Mouse (Mus musculus) heart, postnatal 10 days (tissue): ENCODE data around the gene Runx1. TPM values are rescaled to one million over a fixed set of nuclear protein-coding genes. Genes with fewer than 3 reads are reported as not detected.

Source experiments
- DNase-seq, 2 experiments: peaks; one replicate each; pipeline ENCODE4 v3.0.0; 2021
- intact Hi-C: fragments of 180-260 bp; cut with DNase I; formaldehyde crosslinking; loops from one replicate; pipeline ENCODE4 v1.15.1; 2025
- total RNA-seq, 2 experiments: library from RNA; stranded (reverse); gene quantifications; 2 replicates each; pipeline ENCODE4 v1.2.3; 2021

Runx1 gene
- total RNA-seq, 2 experiments from 2014 or later: 1.4 to 1.7 TPM

DNA sequence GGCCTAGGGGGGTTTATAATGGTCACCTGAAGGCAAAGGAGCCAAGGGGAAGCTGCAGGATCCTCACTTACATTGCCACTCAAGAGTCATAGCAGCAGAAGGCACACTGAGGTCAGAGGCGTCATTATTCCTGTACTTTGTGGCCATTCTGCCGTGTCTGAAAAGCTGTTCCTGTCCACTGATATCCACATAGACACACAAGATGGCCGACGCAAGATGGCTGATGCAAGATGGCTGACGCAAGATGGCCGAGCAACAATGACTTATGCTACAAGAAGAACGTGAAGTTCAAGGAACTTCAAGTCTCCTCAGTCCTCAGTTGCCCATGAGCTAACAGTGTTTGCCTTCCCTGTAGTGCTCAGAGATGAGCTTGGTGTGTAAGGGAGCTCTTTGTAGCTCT, 196.1 kb downstream of the Runx1 start:
- intact Hi-C loops: no loop called here
- no peak for DNase-seq

DNA sequence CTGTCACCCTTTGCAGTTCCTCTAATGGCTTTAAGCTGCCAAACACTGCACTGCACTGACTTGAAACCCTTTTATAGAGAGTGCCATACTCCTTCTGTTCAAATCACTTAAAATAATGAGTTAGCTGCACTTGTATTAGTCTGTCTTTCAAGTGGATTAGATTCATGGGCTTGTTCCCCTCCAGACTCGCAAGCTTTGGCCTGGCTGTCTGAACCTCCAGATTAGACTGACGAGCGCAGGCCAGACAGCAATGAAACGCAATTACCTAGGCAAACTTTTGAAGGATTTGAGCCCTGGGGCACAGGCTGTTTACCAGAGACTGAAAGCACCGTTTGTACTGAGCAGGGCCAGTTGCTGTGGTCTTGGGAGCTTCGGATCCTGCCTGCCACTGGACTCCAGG, 198.7 kb downstream of the Runx1 start:
- intact Hi-C loops: no loop called here

DNA sequence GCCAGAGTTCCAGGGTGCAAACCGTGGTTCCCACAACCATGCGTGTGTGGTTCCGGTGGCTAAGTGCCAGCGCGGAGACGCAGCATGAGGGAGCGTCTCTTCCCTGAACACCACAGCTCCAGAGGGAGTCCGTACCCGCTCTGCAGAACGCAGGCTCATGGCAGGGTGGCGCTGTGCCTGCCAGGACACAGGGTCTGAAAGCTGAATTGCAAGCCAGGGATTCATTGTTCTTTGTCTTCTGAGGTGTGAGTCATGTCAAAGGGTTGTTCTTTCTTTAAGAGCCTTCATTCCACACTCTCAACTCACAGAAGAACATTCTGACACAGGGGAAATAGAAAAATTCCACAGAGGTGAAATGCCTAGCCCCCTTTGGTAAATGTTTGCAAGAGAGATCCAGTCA, 202.0 kb downstream of the Runx1 start:
- intact Hi-C loops: no loop called here
- DNase-seq: no peak

More for the DNA sequence above, 198.7 kb downstream of the Runx1 start:
- no peak for DNase-seq

DNA sequence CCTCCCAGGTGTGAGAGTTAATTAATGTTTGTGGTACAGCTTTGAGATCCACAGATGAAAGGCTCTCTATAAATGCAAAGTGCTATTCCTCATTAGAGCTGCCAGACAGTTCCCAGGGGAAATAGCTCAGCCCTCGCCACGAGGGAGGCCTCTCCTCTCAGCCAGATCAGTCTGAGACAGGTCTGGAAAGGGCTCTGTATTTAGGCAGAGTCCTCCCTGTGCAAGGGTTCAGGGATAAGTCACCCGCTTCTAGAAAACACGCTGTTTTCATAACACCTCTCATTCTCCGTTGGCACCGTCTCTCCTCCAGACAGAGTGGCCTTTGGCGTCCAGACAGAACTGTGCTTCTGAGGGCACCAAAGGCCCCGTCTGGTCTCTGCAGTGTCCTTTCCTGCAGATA, 204.1 kb downstream of the Runx1 start:
- DNase-seq: no peak
- intact Hi-C loops: no loop called here

DNA sequence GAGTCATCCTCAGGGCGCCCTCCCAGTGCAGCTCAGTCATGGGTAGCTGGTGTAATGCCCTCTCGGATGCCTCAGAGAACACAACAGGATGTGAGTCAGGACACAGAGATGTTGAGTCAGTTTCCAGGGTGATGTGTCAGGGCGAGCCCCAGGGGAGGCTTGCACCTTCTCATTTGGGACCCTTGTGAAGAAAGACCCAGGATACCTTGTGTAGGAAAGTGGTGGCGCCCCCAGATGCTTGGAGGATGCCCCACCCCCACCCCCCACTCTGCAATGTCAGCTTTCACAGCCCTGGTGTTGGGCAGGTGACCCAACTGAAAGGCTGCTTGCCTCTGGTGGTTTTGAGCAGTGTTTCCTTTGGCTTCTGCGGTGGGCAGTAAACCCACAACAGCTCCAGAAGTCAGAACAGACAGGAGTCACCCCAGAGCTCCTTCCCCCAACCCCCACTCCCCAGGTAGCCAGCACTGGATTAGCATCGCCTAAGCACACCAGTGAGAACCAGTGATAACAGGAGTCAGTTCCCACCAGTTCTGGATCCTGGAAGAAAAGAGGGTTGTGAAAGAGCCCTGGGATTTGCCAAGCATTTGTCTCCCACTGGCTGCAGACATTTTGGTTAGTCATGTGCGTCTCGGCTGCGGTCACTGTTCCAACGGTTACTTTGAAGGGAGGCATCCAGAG, 205.0 kb downstream of the Runx1 start:
- DNase-seq: no peak
- intact Hi-C loops: no loop called here

DNA sequence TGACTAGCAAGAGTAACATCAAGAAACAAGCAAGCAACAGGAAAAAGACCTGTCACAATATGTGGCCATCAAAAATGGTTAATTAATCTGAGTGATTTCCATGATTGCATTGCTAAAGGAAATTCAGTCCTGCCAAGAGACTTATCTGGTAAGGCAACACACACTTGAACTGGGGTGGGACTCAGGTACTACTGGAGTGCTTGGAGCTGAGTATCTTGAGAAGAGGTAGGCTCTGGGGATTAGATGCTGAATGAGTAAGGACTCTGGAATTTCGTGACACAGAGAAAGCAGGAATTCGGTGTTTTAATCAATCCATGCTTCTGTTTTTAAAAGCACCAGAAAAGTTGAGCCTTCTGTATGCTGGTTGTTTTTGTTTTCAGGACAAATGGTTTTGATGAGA, 209.1 kb downstream of the Runx1 start:
- DNase-seq: no peak
- intact Hi-C loops: no loop called here

DNA sequence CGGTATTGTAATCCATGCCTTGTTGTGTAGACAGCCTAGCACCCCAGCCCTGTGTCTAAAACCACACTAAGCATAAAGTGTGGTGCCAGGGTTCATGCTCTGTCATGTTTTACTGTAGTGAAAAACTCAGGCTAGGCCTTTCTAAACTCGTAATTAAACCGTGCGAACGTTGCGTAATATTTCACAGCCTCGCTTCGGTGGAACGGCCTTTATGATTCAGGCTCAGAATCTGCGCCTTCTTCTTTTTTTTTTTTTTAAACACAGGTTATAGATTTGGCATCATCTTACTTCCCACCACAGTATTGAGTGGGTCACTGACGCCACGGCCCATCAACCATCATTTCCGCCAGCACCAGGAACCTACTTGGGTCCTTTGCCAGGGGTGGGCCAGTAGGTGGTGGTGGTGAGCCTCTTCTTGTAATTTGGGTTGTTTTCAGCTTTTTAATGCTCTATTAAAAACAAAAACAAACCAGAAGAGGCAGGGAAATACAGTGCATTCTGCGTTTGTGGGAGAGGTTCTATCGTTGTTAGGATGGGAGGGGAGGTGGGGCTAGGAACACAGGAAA, 210.6 kb downstream of the Runx1 start:
- no peak for DNase-seq
- intact Hi-C loops: no loop called here

DNA sequence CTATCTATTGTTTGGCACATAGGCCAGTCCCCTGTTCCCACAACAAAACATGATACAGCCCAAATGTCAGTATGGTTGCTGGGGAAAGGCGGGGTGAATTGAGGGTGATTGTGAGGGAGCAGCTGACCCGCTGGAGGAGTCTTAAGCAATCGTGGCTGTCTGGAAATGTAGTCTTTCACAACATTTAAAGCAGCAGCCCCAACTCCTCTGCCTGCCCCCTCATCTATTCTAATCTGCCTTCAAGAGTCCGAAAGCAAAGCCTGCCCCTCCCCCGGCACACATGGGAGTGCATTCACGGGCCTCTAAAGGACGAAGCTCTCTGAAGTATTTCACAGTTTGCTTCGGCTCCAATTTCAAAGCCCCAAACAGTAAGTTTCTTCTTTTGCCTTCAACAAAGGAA, 213.4 kb downstream of the Runx1 start:
- intact Hi-C loops: no loop called here

DNA sequence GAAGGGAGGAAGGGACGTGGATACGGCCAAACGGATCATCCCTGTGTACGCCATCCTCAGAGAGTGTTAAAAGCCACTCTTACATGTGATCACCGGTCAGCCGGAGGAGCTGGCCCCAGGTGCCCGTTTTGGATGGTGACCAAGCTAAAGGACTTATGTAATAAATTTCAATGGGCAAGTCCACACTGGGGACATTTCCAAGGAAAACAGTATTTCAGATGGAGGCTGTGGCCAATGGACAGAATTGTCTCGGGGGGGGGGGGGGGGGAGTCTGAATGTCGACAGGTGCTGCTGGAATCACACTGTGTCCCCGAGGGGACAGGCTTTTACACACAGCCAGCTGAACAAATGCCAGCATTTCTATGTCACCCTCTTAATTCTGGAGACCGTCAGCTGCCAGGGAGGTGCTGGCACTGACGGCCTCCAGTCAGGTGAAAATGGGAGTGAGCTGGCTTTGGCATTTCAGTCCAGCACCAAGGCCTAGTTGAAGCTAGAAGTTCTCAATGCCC, 214.3 kb downstream of the Runx1 start:
- DNase-seq: peak; percentile 64 to 71
- intact Hi-C loops: no loop called here

More for the DNA sequence above, 213.4 kb downstream of the Runx1 start:
- no peak for DNase-seq

DNA sequence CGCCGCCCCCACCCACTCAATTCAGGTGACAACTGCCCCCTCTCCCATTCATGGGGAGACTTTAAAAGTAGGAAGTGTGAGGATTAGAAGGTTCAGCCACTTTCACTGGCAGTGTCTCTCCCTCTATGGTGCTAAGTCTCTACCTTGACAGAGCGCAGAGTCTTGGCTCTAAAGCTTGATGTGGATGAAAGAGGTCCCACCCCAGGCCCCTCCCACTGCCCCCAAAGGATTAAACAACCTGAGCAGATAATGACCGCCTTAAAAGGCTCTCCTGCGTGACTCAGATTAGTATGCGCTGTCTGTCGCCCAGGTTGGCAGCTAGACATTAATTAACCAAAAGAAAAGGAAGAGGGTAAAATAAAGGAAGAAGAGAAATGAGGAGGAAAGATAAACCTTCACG, 215.5 kb downstream of the Runx1 start:
- intact Hi-C loops: no loop called here
- no peak for DNase-seq

DNA sequence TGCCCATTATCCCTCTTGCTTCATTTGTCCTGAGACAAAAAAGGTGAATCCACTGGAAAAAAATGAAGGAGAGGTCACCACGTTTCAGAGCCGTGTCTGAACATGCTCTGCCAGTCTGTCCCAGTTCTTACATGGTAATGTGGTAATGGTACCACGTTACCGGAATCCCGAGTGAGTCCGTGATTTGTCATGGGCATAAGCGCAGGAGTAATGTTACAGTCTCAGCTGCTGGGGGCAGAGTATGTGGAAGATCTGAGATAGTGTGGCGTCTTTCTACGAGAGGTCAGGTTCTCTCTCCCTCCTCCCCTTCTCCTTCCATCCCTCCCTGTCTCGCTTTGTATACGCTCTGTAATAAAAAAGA, 216.3 kb downstream of the Runx1 start:
- intact Hi-C loops: loop anchor here (5.0 kb wide), 1 partner anchor 42 kb away; no protein-coding TSS in a partner anchor
- no peak for DNase-seq

DNA sequence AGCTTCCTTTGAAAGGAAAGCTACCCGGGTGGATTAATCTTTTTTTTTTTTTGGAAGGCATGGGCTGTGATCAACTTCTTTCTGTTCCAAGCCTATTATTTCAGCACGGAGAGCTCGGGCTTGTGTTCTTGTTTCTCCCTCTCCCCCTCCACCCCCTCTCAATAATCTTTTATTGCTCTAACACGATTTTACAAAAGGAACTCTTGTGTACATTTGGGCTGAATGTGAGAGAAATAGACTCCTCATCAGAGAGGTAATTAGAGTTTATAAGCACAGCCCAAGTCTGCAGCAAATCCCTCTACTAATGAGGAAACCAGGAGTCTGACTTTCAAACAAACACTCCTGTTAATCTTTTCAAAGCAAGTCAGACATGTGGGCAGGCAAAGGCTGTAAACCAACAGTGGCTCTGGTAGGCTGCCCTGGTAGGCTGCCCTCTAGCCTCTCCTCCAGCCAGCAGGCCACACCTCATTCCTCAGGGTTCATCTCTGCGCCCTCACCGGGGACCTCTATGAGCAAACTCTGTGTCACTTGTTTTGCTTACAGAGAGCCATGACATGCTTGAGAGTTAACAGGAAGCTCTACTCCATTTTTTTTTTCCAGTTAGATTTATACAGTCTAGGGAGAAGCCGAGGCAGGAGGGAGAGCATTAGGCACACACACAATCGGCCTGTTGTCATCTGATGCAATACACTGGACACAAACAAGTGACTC, 216.8 kb downstream of the Runx1 start:
- DNase-seq: no peak
- intact Hi-C loops: loop anchor here (5.0 kb wide), 1 partner anchor 42 kb away; no protein-coding TSS in a partner anchor

DNA sequence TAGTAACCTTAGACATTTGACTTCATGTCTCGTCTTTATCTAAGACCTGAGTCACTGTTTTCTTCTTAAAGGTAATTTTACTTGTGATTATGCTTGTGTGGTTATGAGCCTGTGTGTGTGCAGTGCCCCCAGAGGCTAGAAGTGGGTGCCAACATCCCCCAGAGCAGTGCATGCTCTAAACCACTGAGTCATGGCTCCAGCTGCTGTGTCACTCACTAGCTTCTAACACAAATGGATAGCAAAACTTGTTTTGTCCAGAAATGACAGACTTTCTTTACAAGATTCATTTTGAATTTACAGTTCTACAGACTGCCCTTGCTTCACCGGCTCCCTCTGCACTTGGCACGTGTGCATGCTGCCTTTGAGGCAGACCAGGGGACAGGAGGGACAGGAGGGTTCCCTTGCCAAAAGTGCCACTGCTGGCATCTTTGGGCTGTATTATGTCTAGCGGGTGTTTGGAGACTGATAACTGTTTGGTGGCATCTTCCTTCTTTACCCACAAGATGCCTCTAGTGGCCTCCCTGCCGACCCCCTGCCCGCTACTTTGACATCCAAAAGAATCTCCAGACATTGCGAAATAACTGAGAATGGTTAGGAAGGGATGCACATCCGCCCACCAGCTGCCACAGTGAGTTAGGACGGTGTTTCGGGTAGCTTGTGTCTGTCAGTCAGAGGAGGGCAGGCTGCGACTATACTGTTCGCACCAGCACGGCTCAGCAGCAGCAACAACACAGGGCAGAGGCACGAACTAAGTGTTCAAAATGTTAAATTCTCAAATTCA, 217.6 kb downstream of the Runx1 start:
- intact Hi-C loops: loop anchor here (5.0 kb wide), 1 partner anchor 41 kb away; no protein-coding TSS in a partner anchor
- no peak for DNase-seq

DNA sequence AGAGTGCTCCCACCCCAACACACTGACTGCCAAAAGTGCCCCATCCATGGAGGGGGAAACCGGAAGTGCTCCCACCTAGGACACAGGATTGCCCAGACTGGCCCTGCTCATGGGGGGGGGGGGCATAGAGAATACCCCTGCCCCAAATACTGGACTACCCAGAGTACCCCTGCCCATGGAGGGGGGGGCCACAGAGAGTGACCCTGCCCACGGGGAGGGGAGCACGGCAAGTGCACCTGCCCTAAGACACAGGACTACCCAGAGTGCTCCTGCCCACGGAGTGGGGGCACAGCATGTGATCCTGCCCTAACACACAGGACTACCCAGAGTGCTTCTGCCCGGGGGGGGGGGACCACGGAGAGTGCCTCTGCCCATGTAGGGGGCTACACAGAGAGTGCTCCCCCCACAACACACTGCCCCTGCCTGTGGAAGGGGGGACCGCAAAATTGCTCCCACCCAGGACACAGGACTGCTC, 219.4 kb downstream of the Runx1 start:
- DNase-seq: no peak
- intact Hi-C loops: loop anchor here (5.0 kb wide), 1 partner anchor 39 kb away; no protein-coding TSS in a partner anchor

DNA sequence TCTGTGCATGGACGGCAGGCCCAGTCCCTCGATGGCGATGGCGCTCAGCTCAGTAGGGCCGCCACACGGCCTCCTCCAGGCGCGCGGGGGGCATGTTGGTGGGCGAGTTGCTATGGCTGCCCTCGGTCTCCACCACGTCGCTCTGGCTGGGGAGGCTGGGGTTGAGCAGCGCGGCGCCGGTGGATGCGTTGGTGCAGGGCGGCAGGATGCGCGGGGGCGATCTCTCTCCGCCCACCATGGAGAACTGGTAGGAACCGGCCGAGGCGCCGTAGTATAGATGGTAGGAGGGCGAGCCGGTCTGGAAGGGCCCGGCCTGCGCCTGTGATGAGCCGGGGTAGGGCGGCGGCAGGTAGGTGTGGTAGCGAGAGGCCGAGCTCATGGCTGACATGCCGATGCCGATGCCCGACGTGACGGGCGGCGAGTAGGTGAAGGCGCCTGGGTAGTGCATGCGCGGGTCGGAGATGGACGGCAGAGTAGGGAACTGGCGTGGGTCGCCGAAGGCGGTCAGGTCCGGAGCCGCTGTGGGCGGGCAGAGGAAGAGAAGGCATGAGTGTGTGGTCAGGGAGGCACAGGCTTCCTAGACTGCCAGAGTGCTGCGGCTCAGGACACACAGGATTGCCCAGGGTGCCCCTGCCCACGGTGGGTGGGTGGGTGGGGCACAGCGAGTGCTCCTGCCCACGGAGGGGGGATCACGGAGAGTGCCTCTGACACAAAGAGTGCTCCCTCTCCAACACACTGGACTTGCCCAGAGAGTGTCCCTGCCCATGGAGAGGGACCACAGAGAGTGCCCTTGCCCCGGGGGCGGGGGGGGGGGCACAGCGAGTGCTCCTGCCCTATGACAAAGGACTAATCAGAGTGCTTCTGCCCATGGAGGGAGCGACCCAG, 220.1 kb downstream of the Runx1 start:
- peak in 1 of 2 experiments; percentile 23 for DNase-seq
- intact Hi-C loops: loop anchor here (5.0 kb wide), 1 partner anchor 39 kb away; no protein-coding TSS in a partner anchor

DNA sequence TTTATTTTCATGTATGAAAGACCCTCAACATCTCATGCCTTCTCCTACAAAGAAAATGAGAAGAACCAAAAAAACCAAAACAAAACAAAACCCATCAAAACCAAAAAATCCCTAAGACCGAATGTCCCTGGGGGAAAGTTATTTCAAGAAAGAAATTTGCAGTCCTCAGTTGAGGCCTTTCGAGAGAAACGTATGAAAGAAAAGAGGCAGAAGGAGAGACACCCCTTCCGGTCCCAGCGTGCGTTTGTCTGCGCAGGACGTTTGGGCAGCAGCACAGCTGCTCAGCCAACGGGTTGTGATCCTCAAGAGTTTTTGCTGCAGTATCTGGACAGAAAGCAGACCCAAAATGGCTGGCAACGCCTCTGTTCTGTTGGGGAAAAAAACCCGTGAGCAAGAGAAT, 223.4 kb downstream of the Runx1 start:
- intact Hi-C loops: no loop called here
- no peak for DNase-seq

DNA sequence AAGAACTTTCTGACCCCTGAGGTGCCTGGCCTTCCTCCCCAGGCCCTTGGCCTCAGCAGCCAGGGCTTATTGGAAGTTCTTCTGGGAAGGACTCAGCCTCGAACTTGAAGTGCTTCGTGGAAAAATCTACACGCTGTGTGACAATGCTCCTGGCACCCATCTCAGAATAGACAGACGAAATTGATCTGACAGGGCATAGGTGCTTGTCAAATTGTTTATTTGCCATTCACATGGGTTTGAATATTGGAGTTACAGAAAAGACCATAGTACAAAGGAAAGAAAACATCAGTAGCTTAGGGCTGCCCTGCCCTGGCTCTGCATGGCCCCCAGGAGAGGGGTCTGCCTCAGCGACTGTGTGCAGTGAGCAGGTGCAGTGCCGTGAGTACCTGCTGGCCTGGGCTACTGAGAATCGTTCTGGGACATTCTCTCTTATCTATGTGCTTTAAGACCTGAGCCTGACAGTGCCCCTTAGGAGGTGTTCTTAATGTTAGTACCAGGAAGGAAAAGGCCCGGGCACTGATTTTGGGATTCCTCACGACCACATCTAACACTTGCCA, 224.6 kb downstream of the Runx1 start:
- intact Hi-C loops: no loop called here
- DNase-seq: no peak

DNA sequence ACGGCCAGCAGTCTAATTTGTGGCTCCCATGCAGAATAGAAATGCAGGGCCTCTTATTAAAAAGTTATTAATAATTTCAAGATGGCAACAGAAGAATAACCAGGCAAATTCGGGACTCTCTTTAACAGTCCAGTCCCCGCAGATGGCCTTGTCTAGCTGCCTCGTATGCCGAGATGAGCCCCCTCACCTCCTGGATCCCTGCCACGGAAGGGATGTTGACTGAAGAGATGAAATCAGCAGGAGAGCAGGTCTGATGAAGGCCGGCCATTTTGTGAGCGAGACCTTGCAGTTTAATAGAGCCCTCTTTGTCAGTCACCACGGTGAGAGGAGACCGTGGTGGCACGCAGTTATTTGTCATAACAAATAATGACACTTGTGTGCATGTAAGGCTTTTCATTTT, 226.5 kb downstream of the Runx1 start:
- DNase-seq: no peak
- intact Hi-C loops: no loop called here

DNA sequence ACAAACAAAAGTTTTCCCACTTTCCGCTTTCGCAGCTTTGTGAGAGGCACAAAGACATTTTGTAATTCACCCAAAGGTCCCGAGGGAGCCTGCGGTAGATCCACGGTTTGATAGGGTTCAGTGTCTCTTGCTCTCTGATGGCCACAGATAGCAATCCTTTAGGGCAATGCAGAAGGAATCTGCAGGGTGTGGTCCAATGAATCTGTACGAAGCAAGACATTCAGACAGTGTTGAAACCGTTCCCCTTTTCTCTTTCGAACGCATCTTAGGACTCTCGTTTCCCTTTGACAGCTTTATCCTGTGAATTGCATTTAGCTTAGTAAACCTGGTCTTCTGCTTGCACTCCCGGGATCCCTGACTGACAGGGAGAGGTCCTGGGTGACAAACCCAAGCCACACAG, 228.3 kb downstream of the Runx1 start:
- intact Hi-C loops: no loop called here
- DNase-seq: no peak
